Mouse (Mus musculus) megakaryocyte progenitor cell, adult 5-6 weeks (primary cell): Measurements from ENCODE around the gene Cmpk1. TPM values are rescaled to one million over a fixed set of nuclear protein-coding genes. Genes with fewer than 3 reads are reported as not detected.

Source experiments
- total RNA-seq, 2 experiments: library from RNA; stranded (forward) in 1 of 2; stranded (reverse) in 1 of 2; fragments of 157-497, 149-512 nt in 1 of 2; fragments of 200-1000 nt in 1 of 2; gene quantifications; 2 replicates each; pipeline versions ENCODE4 v1.2.3 to v1.2.4; 2015 to 2017

Gene Cmpk1
- total RNA-seq, 2 experiments from 2014 or later, result 76.4 to 145 TPM

Other genes with a start within 250 kb of the Cmpk1 start
- gene Gm12830, start 165.5 kb downstream of the Cmpk1 start, total RNA-seq (2015), result not detected in 2 replicates
- gene Gm12830, start 165.5 kb downstream of the Cmpk1 start, total RNA-seq (2017), result not detected in 2 replicates
- 0.12 and 0.29 TPM in 2 replicates for gene Foxd2, start 78.4 kb downstream of the Cmpk1 start, total RNA-seq (2015)
- 0.27 TPM in 1 of 2 replicates, not detected in the other for gene Foxd2, start 78.4 kb downstream of the Cmpk1 start, total RNA-seq (2017)
- gene Foxe3, start 61.2 kb downstream of the Cmpk1 start, total RNA-seq (2015), result not detected in 2 replicates
- gene Foxe3, start 61.2 kb downstream of the Cmpk1 start, total RNA-seq (2017), result not detected in 2 replicates
- gene Stil, start 12.9 kb upstream of the Cmpk1 start, total RNA-seq (2015), result 38.4 and 42.3 TPM in 2 replicates
- 13.2 and 13.6 TPM in 2 replicates for gene Stil, start 12.9 kb upstream of the Cmpk1 start, total RNA-seq (2017)
- 17.3 and 22.6 TPM in 2 replicates for gene Tal1, start 69.2 kb upstream of the Cmpk1 start, total RNA-seq (2015)
- gene Tal1, start 69.2 kb upstream of the Cmpk1 start, total RNA-seq (2017), result 9.2 and 16.3 TPM in 2 replicates
- 5.2 and 11.2 TPM in 2 replicates for gene Pdzk1ip1, start 101.5 kb upstream of the Cmpk1 start, total RNA-seq (2015)
- gene Pdzk1ip1, start 101.5 kb upstream of the Cmpk1 start, total RNA-seq (2017), result 2.0 and 5.2 TPM in 2 replicates
- gene Cyp4x1, start 147.0 kb upstream of the Cmpk1 start, total RNA-seq (2015), result not detected in 2 replicates
- not detected in 2 replicates for gene Cyp4x1, start 147.0 kb upstream of the Cmpk1 start, total RNA-seq (2017)